Comparison of ENCODE assay signal across 21 mouse cellular contexts in genomic region chr9:119025832-119026331, GRCm38 (mm10). TPM values are rescaled to one million over a fixed set of nuclear protein-coding genes. Genes with fewer than 3 reads are reported as not detected.
DNase-seq lines count a peak whose midpoint lies in the region; ATAC-seq and TF ChIP-seq lines count a peak whose summit lies in the region.
"Had no signal": no experiment of that assay in that cellular context is flagged by ENCODE, and none has a peak within 500 bp of the region (broad histone marks: within the 10 kb centered on the region; RNA-seq: fewer than 3 reads in every experiment).

No protein-coding gene starts in this region.

- H3K27me3 ChIP-seq in liver, postnatal 0 days (ENCODE audit: insufficient read depth, low read length), result no peaks in the 10 kb centered on the region
- H3K27me3 ChIP-seq in MEL (ENCODE audit: control insufficient read depth in 1 of 2, insufficient read depth in 2 of 2, low read length in 2 of 2), result no peaks in the 10 kb centered on the region
- H3K27me3 ChIP-seq: forebrain, embryonic 12.5 days; hindbrain, embryonic 15.5 days; neural tube, embryonic 12.5 days; stomach, embryonic 15.5 days had no signal

- ATAC-seq in liver, postnatal 0 days, result no peak

- DNase-seq in liver, postnatal 0 days, result no peak
- DNase-seq in liver (no peak), MEL (ENCODE audit: low read depth, low spot score) (no peak)
- DNase-seq in kidney, adult 18-20 months, result peak; percentile 70
- peak; percentile 72 for DNase-seq in kidney, postnatal 10 days
- no peak for DNase-seq in testis, postnatal 14 days (ENCODE audit: low spot score)
- DNase-seq in right cerebral cortex, postnatal 4 days, result no peak
- no peak for DNase-seq in testis, postnatal 10 days (ENCODE audit: low spot score)
- DNase-seq: adrenal gland, postnatal 10 days; cerebellum, adult 11 months; cerebellum, postnatal 14 days; embryo, embryonic 11 days; heart, postnatal 14 days; lung, postnatal 10 days; thymus, postnatal 14 days had no signal

- TF ChIP-seq CTCF in liver, postnatal 0 days (IDR thresholded peaks at IDR 0.05; ENCODE audit: low read depth), result 0 out of 2 replicates have a peak, but pooled peaks have one; percentile 5
- peak in 2 of 3 experiments; percentile 10 to 27; a peak in 2 of 6 replicates for TF ChIP-seq CTCF in MEL (IDR thresholded peaks at IDR 0.05 in 2 of 3, conservative IDR thresholded peaks at IDR 0.05 in 1 of 3; ENCODE audit: control insufficient read depth in 1 of 3, insufficient read depth in 1 of 3, low read depth in 2 of 3, low read length in 3 of 3, poor library complexity in 1 of 3, severe bottlenecking in 1 of 3)

- WGBS in liver, postnatal 0 days (ENCODE audit: insufficient replicate concordance), result 83% methylated on average over 7 of the region's 7 CpGs

- H3K9me3 ChIP-seq in liver, postnatal 0 days (ENCODE audit: low read length), result no peaks in the 10 kb centered on the region
- H3K9me3 ChIP-seq in MEL (replicated peaks; ENCODE audit: insufficient read depth, low read length), result no peaks in the 10 kb centered on the region
- H3K9me3 ChIP-seq: forebrain, embryonic 12.5 days; hindbrain, embryonic 15.5 days; neural tube, embryonic 12.5 days; stomach, embryonic 15.5 days had no signal

- H3K9ac ChIP-seq in liver, postnatal 0 days (replicated peaks), result no peak overlapping the region
- H3K9ac ChIP-seq in MEL (ENCODE audit: control insufficient read depth, low read depth, low read length, poor library complexity, severe bottlenecking), result no peak overlapping the region
- H3K9ac ChIP-seq: forebrain, embryonic 12.5 days; hindbrain, embryonic 15.5 days; neural tube, embryonic 12.5 days; stomach, embryonic 15.5 days had no signal

- H3K4me2 ChIP-seq in liver, postnatal 0 days (ENCODE audit: low read depth, low read length), result no peak overlapping the region
- H3K4me2 ChIP-seq: forebrain, embryonic 12.5 days; heart, embryonic 11.5 days; hindbrain, embryonic 15.5 days; neural tube, embryonic 12.5 days; stomach, embryonic 15.5 days had no signal

- no peaks in the 10 kb centered on the region for H3K4me1 ChIP-seq in liver, postnatal 0 days (ENCODE audit: insufficient read depth)
- H3K4me1 ChIP-seq in MEL (ENCODE audit: control insufficient read depth in 1 of 2, insufficient read depth in 2 of 2, low read length in 2 of 2), result no peaks in the 10 kb centered on the region
- H3K4me1 ChIP-seq: hindbrain, embryonic 15.5 days; neural tube, embryonic 12.5 days; stomach, embryonic 15.5 days had no signal

- H3K79me2 ChIP-seq in MEL (ENCODE audit: control insufficient read depth, insufficient read depth, low read length, poor library complexity), result no peaks in the 10 kb centered on the region

- H3K4me3 ChIP-seq in liver, postnatal 0 days (ENCODE audit: low read depth, low read length), result no peak overlapping the region
- no peak overlapping the region for H3K4me3 ChIP-seq in MEL (ENCODE audit: control insufficient read depth in 1 of 2, insufficient read depth in 1 of 2, low read depth in 2 of 2, low read length in 2 of 2)
- H3K4me3 ChIP-seq: forebrain, embryonic 12.5 days; hindbrain, embryonic 15.5 days; neural tube, embryonic 12.5 days; stomach, embryonic 15.5 days had no signal

- TF ChIP-seq EP300 in liver, postnatal 0 days (IDR thresholded peaks at IDR 0.05; ENCODE audit: low read depth), result no peak
- no peak for TF ChIP-seq EP300 in MEL (IDR thresholded peaks at IDR 0.05; ENCODE audit: low read depth in 1 of 2, low read length in 2 of 2)

- no peak overlapping the region for H3K27ac ChIP-seq in liver, postnatal 0 days (ENCODE audit: low read depth)
- H3K27ac ChIP-seq in MEL (ENCODE audit: control insufficient read depth, low read depth, low read length), result no peak overlapping the region
- H3K27ac ChIP-seq: forebrain, embryonic 12.5 days; hindbrain, embryonic 15.5 days; neural tube, embryonic 12.5 days had no signal

- H3K36me3 ChIP-seq in liver, postnatal 0 days (replicated peaks; ENCODE audit: insufficient read depth, low read length), result 0 out of 2 replicates have a peak, but pooled peaks cover 6% of the 10 kb centered on the region
- no peaks in the 10 kb centered on the region for H3K36me3 ChIP-seq in MEL (ENCODE audit: control insufficient read depth in 1 of 2, insufficient read depth in 2 of 2, low read length in 2 of 2)
- H3K36me3 ChIP-seq: forebrain, embryonic 12.5 days; G1E; neural tube, embryonic 12.5 days; stomach, embryonic 15.5 days had no signal

- TF ChIP-seq RAD21 in MEL (IDR thresholded peaks at IDR 0.05; ENCODE audit: low read depth, low read length), result no peak

- no peak for TF ChIP-seq POLR2A in MEL (IDR thresholded peaks at IDR 0.05; ENCODE audit: control insufficient read depth in 1 of 2, insufficient read depth in 1 of 2, low read depth in 1 of 2, low read length in 2 of 2, poor library complexity in 1 of 2)

TF ChIP-seq in MEL, 35 proteins besides CTCF, POLR2A, EP300 and RAD21:
- TF ChIP-seq NRF1 (IDR thresholded peaks at IDR 0.05; ENCODE audit: insufficient read depth, low read depth, low read length, poor library complexity, severe bottlenecking) (no peak), ETS1 (IDR thresholded peaks at IDR 0.05; ENCODE audit: low read depth, low read length) (no peak), ZC3H11A (IDR thresholded peaks at IDR 0.05; ENCODE audit: low read depth, low read length) (no peak), MAX (IDR thresholded peaks at IDR 0.05; ENCODE audit: low read length) (no peak)

RNA-seq across cellular contexts. Expression of gene Vill, which starts 26.7 kb away (rescaled TPM):
- polyA plus RNA-seq in liver, postnatal 0 days (2015; fragmentation: Nextera tagmentation; extraction: Ambion mirVana), result 8.3 and 9.3 TPM in 2 replicates
- total RNA-seq in MEL (2012; rRNA removed), result 76.2 and 83.3 TPM in 2 replicates
- 100 to 1,000 TPM in 1 of 2 experiments, 10 to 100 TPM in 1; 90.9 to 197 TPM for polyA plus RNA-seq in MEL (2012; ENCODE audit: insufficient read depth in 1 of 2, insufficient read length in 2 of 2, low read depth in 1 of 2, low replicate concordance in 2 of 2, missing spikeins in 1 of 2)
- total RNA-seq: G1E had no signal
- polyA plus RNA-seq: G1E had no signal

Comparison
In these comparisons a context has a peak if more than half of its experiments do, and no peak if none do; other contexts are left out.
1. DNase-seq: peak in kidney, adult 18-20 months (single experiment) and kidney, postnatal 10 days (single experiment); none in liver, postnatal 0 days (single experiment), liver (single experiment), MEL (single experiment), testis, postnatal 14 days (single experiment), right cerebral cortex, postnatal 4 days (single experiment) and testis, postnatal 10 days (single experiment).